Mouse (Mus musculus) CH12.LX (cell line): ENCODE measurements around the gene Fam118a.

Experiments used
- CTCF ChIP-seq, 2 experiments: IDR thresholded peaks in 1 of 2; conservative IDR thresholded peaks in 1 of 2; 2 replicates each; pipeline ENCODE4 v1.5.1; 2011 to 2012; ENCODE audit warnings: low read depth in 2 of 2, low read length in 2 of 2, improper control_type of control experiment in 1 of 2, inconsistent platforms in 1 of 2, mild to moderate bottlenecking in 1 of 2, moderate library complexity in 1 of 2
- E2F4 ChIP-seq: IDR thresholded peaks from 2 replicates; pipeline ENCODE4 v1.6.1; 2011; ENCODE audit warnings: low read depth, low read length, improper control_type of control experiment; ENCODE audit not compliant: insufficient replicate concordance
- JUN ChIP-seq: IDR thresholded peaks from 2 replicates; pipeline ENCODE4 v1.6.1; 2011; ENCODE audit warnings: low read depth, mild to moderate bottlenecking, low read length, improper control_type of control experiment, moderate library complexity; ENCODE audit not compliant: insufficient read depth
- MAX ChIP-seq: IDR thresholded peaks from 2 replicates; pipeline ENCODE4 v1.6.1; 2011; ENCODE audit warnings: low read length, improper control_type of control experiment
- MXI1 ChIP-seq: IDR thresholded peaks from 2 replicates; pipeline ENCODE4 v1.6.1; 2011; ENCODE audit warnings: mild to moderate bottlenecking, low read depth, low read length, improper control_type of control experiment
- MYC ChIP-seq: IDR thresholded peaks from 2 replicates; pipeline ENCODE4 v1.6.1; 2011; ENCODE audit warnings: low read depth, mild to moderate bottlenecking, improper control_type of control experiment, low read length
- NRF1 ChIP-seq: IDR thresholded peaks from 2 replicates; pipeline ENCODE4 v1.6.1; 2014; ENCODE audit warnings: low read depth, mild to moderate bottlenecking, inconsistent platforms, low read length, improper control_type of control experiment, moderate library complexity
- POLR2A ChIP-seq: IDR thresholded peaks from 2 replicates; pipeline ENCODE4 v1.6.1; 2011; ENCODE audit warnings: low read depth, mild to moderate bottlenecking, improper control_type of control experiment, low read length
- SMC3 ChIP-seq: IDR thresholded peaks from 2 replicates; pipeline ENCODE4 v1.6.1; 2011; ENCODE audit warnings: low read depth, low read length, improper control_type of control experiment
- USF2 ChIP-seq: conservative IDR thresholded peaks from 2 replicates; pipeline ENCODE4 v1.6.1; 2011; ENCODE audit warnings: low read depth, low read length, improper control_type of control experiment

GRCm38 (mm10) chr15:84997768-84998454 lies 30.8 kb upstream of the Fam118a start:
- TF ChIP-seq CTCF (conservative IDR thresholded peaks at IDR 0.05 in 1 of 2, IDR thresholded peaks at IDR 0.05 in 1 of 2; ENCODE audit: low read depth in 2 of 2, low read length in 2 of 2) (no peak), USF2 (no peak), E2F4 (no peak), MAX (no peak), POLR2A (no peak), NRF1 (no peak), MYC (no peak), SMC3 (no peak), MXI1 (no peak), JUN (no peak)
